In genomic region chr14:76735997-76736396, GRCm38 (mm10) we compare ENCODE assay signal across 27 mouse cellular contexts.
DNase-seq lines count a peak whose midpoint lies in the region; ATAC-seq and TF ChIP-seq lines count a peak whose summit lies in the region.
"Had no signal": no experiment of that assay in that cellular context is flagged by ENCODE, and none has a peak within 500 bp of the region (broad histone marks: within the 10 kb centered on the region; RNA-seq: fewer than 3 reads in every experiment).

No protein-coding gene starts in this region.

- H3K27ac ChIP-seq in testis, adult 2 months (ENCODE audit: control insufficient read depth, insufficient read depth, low read depth, low read length), result no peak overlapping the region
- H3K27ac ChIP-seq in midbrain, embryonic 14.5 days (replicated peaks; ENCODE audit: low read depth, low read length), result no peak overlapping the region
- H3K27ac ChIP-seq: heart, embryonic 15.5 days; hindbrain, embryonic 13.5 days; intestine, embryonic 15.5 days; layer of hippocampus, adult 2 months; limb, embryonic 13.5 days; lung, embryonic 15.5 days; neural tube, embryonic 13.5 days had no signal

- no peak for DNase-seq in frontal cortex, adult 2 months (ENCODE audit: extremely low spot score in 1 of 2, low spot score in 1 of 2)
- DNase-seq in testis, postnatal 10 days (ENCODE audit: low spot score), result no peak
- DNase-seq in midbrain, embryonic 14.5 days, result peak; percentile 53
- DNase-seq in lung, postnatal 25 days (ENCODE audit: low spot score), result no peak
- DNase-seq in frontal cortex, postnatal 36 days (ENCODE audit: low spot score in 2 of 2), result no peak
- DNase-seq: adrenal gland, adult 8-10 months; B cell, adult 2 months; cerebellum, adult 11 months; cerebellum, adult 9-10 months; cerebellum, postnatal 36 days; gastrocnemius, postnatal 25 days; heart, adult 11 months; kidney, adult 2 months; kidney, postnatal 36 days; lung, postnatal 36 days; thymus, postnatal 14 days had no signal

- TF ChIP-seq CTCF in testis, adult 2 months (IDR thresholded peaks at IDR 0.05; ENCODE audit: control insufficient read depth, insufficient read depth, insufficient replicate concordance, low read depth, low read length), result no peak

- H3K9ac ChIP-seq in midbrain, embryonic 14.5 days (replicated peaks; ENCODE audit: low read length), result no peak overlapping the region
- H3K9ac ChIP-seq: heart, embryonic 15.5 days; hindbrain, embryonic 13.5 days; intestine, embryonic 15.5 days; limb, embryonic 13.5 days; lung, embryonic 15.5 days; neural tube, embryonic 13.5 days had no signal

- WGBS in midbrain, embryonic 14.5 days, result 62% methylated on average over 5 of the region's 5 CpGs

- no peaks in the 10 kb centered on the region for H3K9me3 ChIP-seq in midbrain, embryonic 14.5 days (ENCODE audit: control insufficient read depth, low read length)
- H3K9me3 ChIP-seq: heart, embryonic 10.5 days; heart, embryonic 15.5 days; hindbrain, embryonic 13.5 days; intestine, embryonic 15.5 days; limb, embryonic 13.5 days; lung, embryonic 15.5 days; neural tube, embryonic 13.5 days had no signal

- H3K4me1 ChIP-seq in testis, adult 2 months (ENCODE audit: control insufficient read depth, insufficient read depth, low read length), result no peaks in the 10 kb centered on the region; the same call in 1 of the 2 replicates
- H3K4me1 ChIP-seq in midbrain, embryonic 14.5 days (ENCODE audit: control insufficient read depth, insufficient read depth, low read length), result peaks cover 5% of the 10 kb centered on the region; the same call in 1 of the 2 replicates

- peak overlapping the region; percentile 86 for H3K4me3 ChIP-seq in testis, adult 2 months (ENCODE audit: control insufficient read depth, low read depth, low read length)
- H3K4me3 ChIP-seq in midbrain, embryonic 14.5 days (replicated peaks; ENCODE audit: low read depth, low read length), result no peak overlapping the region
- H3K4me3 ChIP-seq: heart, embryonic 10.5 days; heart, embryonic 15.5 days; hindbrain, embryonic 13.5 days; intestine, embryonic 15.5 days; layer of hippocampus, adult 2 months; limb, embryonic 13.5 days; lung, embryonic 15.5 days; neural tube, embryonic 13.5 days had no signal

- H3K27me3 ChIP-seq in testis, adult 2 months (ENCODE audit: control insufficient read depth, insufficient read depth, low read length), result no peaks in the 10 kb centered on the region
- H3K27me3 ChIP-seq in midbrain, embryonic 14.5 days (ENCODE audit: control insufficient read depth, insufficient read depth, low read length), result no peaks in the 10 kb centered on the region
- H3K27me3 ChIP-seq: heart, embryonic 15.5 days; hindbrain, embryonic 13.5 days; intestine, embryonic 15.5 days; limb, embryonic 13.5 days; lung, embryonic 15.5 days; neural tube, embryonic 13.5 days had no signal

- ATAC-seq in frontal cortex, adult (ENCODE audit: low TSS enrichment), result 0 out of 2 replicates have a peak, but pooled peaks have one; percentile 25
- ATAC-seq in midbrain, embryonic 14.5 days (ENCODE audit: low FRiP score, low TSS enrichment), result no peak
- ATAC-seq: intestine, embryonic 15.5 days had no signal

- no peak overlapping the region for H3K4me2 ChIP-seq in midbrain, embryonic 14.5 days (ENCODE audit: low read length)
- H3K4me2 ChIP-seq: heart, embryonic 15.5 days; hindbrain, embryonic 13.5 days; intestine, embryonic 15.5 days; limb, embryonic 13.5 days; liver, embryonic 11.5 days; lung, embryonic 15.5 days; neural tube, embryonic 13.5 days had no signal

- no peaks in the 10 kb centered on the region for H3K36me3 ChIP-seq in testis, adult 2 months (ENCODE audit: control insufficient read depth, insufficient read depth, low read length)
- H3K36me3 ChIP-seq in midbrain, embryonic 14.5 days (ENCODE audit: control insufficient read depth, insufficient read depth, low read length), result no peaks in the 10 kb centered on the region
- H3K36me3 ChIP-seq: heart, embryonic 10.5 days; heart, embryonic 15.5 days; hindbrain, embryonic 13.5 days; intestine, embryonic 15.5 days; limb, embryonic 13.5 days; lung, embryonic 15.5 days; neural tube, embryonic 13.5 days had no signal

- TF ChIP-seq POLR2A in testis, adult 2 months (IDR thresholded peaks at IDR 0.05; ENCODE audit: control insufficient read depth, low read depth, low read length), result no peak
